Mouse (Mus musculus) CH12.LX (cell line): ENCODE measurements at regions not wholly inside any gene's neighbourhood (a gene's known extent, or its start where the extent isn't known, plus 50 kb on each side); places are given as distances from the start of the nearest gene placed in this dataset.

Source experiments
- DNase-seq: peaks from one replicate; pipeline ENCODE4 v3.0.0-alpha.2; 2013; ENCODE audit errors: extremely low read depth
- H3K27ac ChIP-seq: 2 replicates; pipeline ENCODE4 v1.5.1; 2012; ENCODE audit warnings: low read depth, mild to moderate bottlenecking, control low read depth, moderate library complexity; ENCODE audit not compliant: insufficient read depth
- H3K27me3 ChIP-seq: replicated peaks from 2 replicates; pipeline ENCODE3; 2012; ENCODE audit warnings: inconsistent platforms
- H3K36me3 ChIP-seq, 2 experiments: replicated peaks in 1 of 2; 2 replicates each; pipeline versions ENCODE3 to v1.6.1; 2012; ENCODE audit warnings: inconsistent platforms in 1 of 2, low read length in 1 of 2, mild to moderate bottlenecking in 1 of 2, mixed read lengths in 1 of 2, moderate library complexity in 1 of 2; ENCODE audit not compliant: control insufficient read depth in 1 of 2, insufficient read depth in 1 of 2
- H3K4me1 ChIP-seq, 2 experiments: 2 replicates each; pipeline ENCODE4 v1.6.1; 2012; ENCODE audit warnings: inconsistent platforms in 1 of 2, moderate library complexity in 1 of 2; ENCODE audit not compliant: insufficient read depth in 2 of 2, control insufficient read depth in 1 of 2
- H3K4me2 ChIP-seq: 2 replicates; pipeline ENCODE4 v1.6.1; 2012; ENCODE audit warnings: low read depth, mild to moderate bottlenecking, control low read depth; ENCODE audit not compliant: poor library complexity, insufficient read depth, severe bottlenecking
- H3K4me3 ChIP-seq, 3 experiments: fragments of 150-350 bp in 1 of 3; sonication (generic) in 1 of 3; replicated peaks in 1 of 3; 2 replicates each; pipeline versions ENCODE3 to v1.5.1; 2011 to 2012; ENCODE audit warnings: low read depth in 2 of 3, low read length in 2 of 3, mild to moderate bottlenecking in 2 of 3, moderate library complexity in 2 of 3, control low read depth in 1 of 3, improper control_type of control experiment in 1 of 3, inconsistent platforms in 1 of 3, mixed read lengths in 1 of 3; ENCODE audit not compliant: poor library complexity in 1 of 3
- H3K79me2 ChIP-seq: replicated peaks from 2 replicates; pipeline ENCODE4 v1.6.1; 2012; ENCODE audit warnings: mild to moderate bottlenecking, moderate library complexity; ENCODE audit not compliant: control insufficient read depth, poor library complexity, insufficient read depth, severe bottlenecking; ENCODE audit errors: extremely low read depth
- H3K9ac ChIP-seq: 2 replicates; pipeline ENCODE4 v1.6.1; 2012; ENCODE audit warnings: low read depth, mild to moderate bottlenecking, control low read depth, moderate library complexity; ENCODE audit not compliant: insufficient read depth
- H3K9me3 ChIP-seq: replicated peaks from 2 replicates; pipeline ENCODE3; 2012; ENCODE audit warnings: low read length, inconsistent platforms, mixed read lengths
- CHD1 ChIP-seq: IDR thresholded peaks from 2 replicates; pipeline ENCODE4 v1.6.1; 2012; ENCODE audit warnings: low read depth, low read length, improper control_type of control experiment, inconsistent platforms
- CTCF ChIP-seq, 2 experiments: IDR thresholded peaks in 1 of 2; conservative IDR thresholded peaks in 1 of 2; 2 replicates each; pipeline ENCODE4 v1.5.1; 2011 to 2012; ENCODE audit warnings: low read depth in 2 of 2, low read length in 2 of 2, improper control_type of control experiment in 1 of 2, inconsistent platforms in 1 of 2, mild to moderate bottlenecking in 1 of 2, moderate library complexity in 1 of 2
- EP300 ChIP-seq: IDR thresholded peaks from 2 replicates; pipeline ENCODE4 v1.6.1; 2011; ENCODE audit warnings: low read length, improper control_type of control experiment
- ETS1 ChIP-seq: conservative IDR thresholded peaks from 2 replicates; pipeline ENCODE4 v1.6.1; 2012; ENCODE audit warnings: low read depth, mild to moderate bottlenecking, inconsistent platforms, low read length, improper control_type of control experiment, moderate library complexity
- HCFC1 ChIP-seq: IDR thresholded peaks from 2 replicates; pipeline ENCODE4 v1.6.1; 2012; ENCODE audit warnings: low read depth, mild to moderate bottlenecking, inconsistent platforms, low read length, improper control_type of control experiment
- JUN ChIP-seq: IDR thresholded peaks from 2 replicates; pipeline ENCODE4 v1.6.1; 2011; ENCODE audit warnings: low read depth, mild to moderate bottlenecking, low read length, improper control_type of control experiment, moderate library complexity; ENCODE audit not compliant: insufficient read depth
- MAFK ChIP-seq: IDR thresholded peaks from 2 replicates; pipeline ENCODE4 v1.6.1; 2011; ENCODE audit warnings: low read length, improper control_type of control experiment; ENCODE audit not compliant: insufficient replicate concordance
- MAX ChIP-seq: IDR thresholded peaks from 2 replicates; pipeline ENCODE4 v1.6.1; 2011; ENCODE audit warnings: low read length, improper control_type of control experiment
- MXI1 ChIP-seq: IDR thresholded peaks from 2 replicates; pipeline ENCODE4 v1.6.1; 2011; ENCODE audit warnings: mild to moderate bottlenecking, low read depth, low read length, improper control_type of control experiment
- MYC ChIP-seq: IDR thresholded peaks from 2 replicates; pipeline ENCODE4 v1.6.1; 2011; ENCODE audit warnings: low read depth, mild to moderate bottlenecking, improper control_type of control experiment, low read length
- NELFE ChIP-seq: IDR thresholded peaks from 2 replicates; pipeline ENCODE4 v1.6.1; 2011; ENCODE audit warnings: low read depth, low read length, improper control_type of control experiment
- NRF1 ChIP-seq: IDR thresholded peaks from 2 replicates; pipeline ENCODE4 v1.6.1; 2014; ENCODE audit warnings: low read depth, mild to moderate bottlenecking, inconsistent platforms, low read length, improper control_type of control experiment, moderate library complexity
- PAX5 ChIP-seq: IDR thresholded peaks from 2 replicates; pipeline ENCODE4 v1.6.1; 2012; ENCODE audit warnings: low read length, inconsistent platforms, mixed read lengths
- POLR2A ChIP-seq: IDR thresholded peaks from 2 replicates; pipeline ENCODE4 v1.6.1; 2011; ENCODE audit warnings: low read depth, mild to moderate bottlenecking, improper control_type of control experiment, low read length
- POLR2AphosphoS2 ChIP-seq: IDR thresholded peaks from 2 replicates; pipeline ENCODE4 v1.6.1; 2011; ENCODE audit warnings: low read depth, low read length, improper control_type of control experiment
- TBP ChIP-seq: conservative IDR thresholded peaks from 2 replicates; pipeline ENCODE4 v1.6.1; 2011; ENCODE audit warnings: low read depth, low read length, improper control_type of control experiment
- TCF12 ChIP-seq: IDR thresholded peaks from 2 replicates; pipeline ENCODE4 v1.6.1; 2014; ENCODE audit warnings: low read depth, mild to moderate bottlenecking, inconsistent platforms, low read length, improper control_type of control experiment
- USF1 ChIP-seq: IDR thresholded peaks from 2 replicates; pipeline ENCODE4 v1.6.1; 2014; ENCODE audit warnings: low read depth, mild to moderate bottlenecking, inconsistent platforms, low read length, improper control_type of control experiment
- ZKSCAN1 ChIP-seq: IDR thresholded peaks from 2 replicates; pipeline ENCODE4 v1.6.1; 2012; ENCODE audit warnings: low read depth, inconsistent platforms, low read length, improper control_type of control experiment, borderline replicate concordance
- dilution Hi-C: fragments of 300-500 bp; cut with MboI; formaldehyde crosslinking; loops from 2 replicates; pipeline ENCODE4 v1.14.3; 2020; ENCODE audit warnings: low sequenced_read_pairs; ENCODE audit not compliant: extremely low pct_unique_long_range_greater_than_20kb, extremely low pct_ligation_motif_present
- in situ Hi-C: fragments of 300-500 bp; cut with MboI; formaldehyde crosslinking; loops from 3 replicates; pipeline ENCODE4 v1.14.3; 2019; ENCODE audit warnings: low sequenced_read_pairs, low pct_ligation_motif_present, low pct_unique_long_range_greater_than_20kb, mixed read lengths

DNA sequence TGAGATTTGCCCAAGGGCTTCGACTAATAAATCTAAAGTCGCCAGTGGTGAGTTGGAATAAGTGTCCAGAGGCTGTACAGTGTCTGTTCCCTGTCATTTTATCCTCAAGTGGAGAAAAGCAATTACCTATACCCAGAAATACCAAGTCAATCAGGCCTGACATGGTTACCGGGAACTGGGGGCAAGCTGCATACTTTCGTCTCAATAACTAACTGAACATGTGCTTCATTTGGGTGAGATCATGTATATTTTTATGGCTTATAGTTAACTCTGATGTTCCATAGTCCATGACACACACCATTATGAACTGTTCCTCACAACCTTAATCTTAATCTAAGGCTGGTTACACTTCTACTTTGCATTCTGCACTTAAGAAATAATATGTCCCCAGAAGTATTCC, 462.4 kb upstream of the Cited2 start:
- in situ Hi-C loops (no loop called here), dilution Hi-C loops (no loop called here)
- TF ChIP-seq JUN (no peak), PAX5 (no peak), ETS1 (no peak), MXI1 (no peak), NRF1 (no peak), POLR2A (no peak)

GRCm38 (mm10) chr10:17261192-17261824, 461.7 kb upstream of the Cited2 start:
- no peak overlapping the region for H3K4me3 ChIP-seq
- no peaks in the 10 kb centered on the region for H3K27me3 ChIP-seq
- H3K27ac ChIP-seq = no peak overlapping the region
- no peak overlapping the region for H3K9ac ChIP-seq
- H3K4me1 ChIP-seq = no peaks in the 10 kb centered on the region
- no peaks in the 10 kb centered on the region for H3K36me3 ChIP-seq
- H3K9me3 ChIP-seq = no peaks in the 10 kb centered on the region
- no peak overlapping the region for H3K4me2 ChIP-seq
- in situ Hi-C loops = no loop called here
- H3K79me2 ChIP-seq = no peaks in the 10 kb centered on the region
- dilution Hi-C loops = no loop called here
- no peak for DNase-seq
- TF ChIP-seq NELFE (no peak), CTCF (conservative IDR thresholded peaks at IDR 0.05 in 1 of 2, IDR thresholded peaks at IDR 0.05 in 1 of 2; ENCODE audit: low read depth in 2 of 2, low read length in 2 of 2) (no peak), HCFC1 (no peak), ZKSCAN1 (no peak), TCF12 (no peak), MYC (no peak), MAFK (no peak), POLR2AphosphoS2 (no peak), NRF1 (no peak), TBP (no peak), JUN (no peak), CHD1 (no peak), USF1 (no peak), EP300 (no peak), MAX (no peak)
- TF ChIP-seq, all 38 proteins: peak for 0

More for the DNA sequence above, 462.4 kb upstream of the Cited2 start:
- no peak for DNase-seq
- no peak overlapping the region for H3K9ac ChIP-seq
- no peaks in the 10 kb centered on the region for H3K27me3 ChIP-seq
- H3K9me3 ChIP-seq = no peaks in the 10 kb centered on the region
- no peak overlapping the region for H3K4me3 ChIP-seq
- H3K36me3 ChIP-seq = no peaks in the 10 kb centered on the region
- no peaks in the 10 kb centered on the region for H3K79me2 ChIP-seq
- no peaks in the 10 kb centered on the region for H3K4me1 ChIP-seq
- H3K4me2 ChIP-seq = no peak overlapping the region
- no peak overlapping the region for H3K27ac ChIP-seq
